Comparison of ENCODE assay signal across 25 mouse cellular contexts in genomic region chr6:113370194-113370929, GRCm38 (mm10). TPM values are rescaled to one million over a fixed set of nuclear protein-coding genes. Genes with fewer than 3 reads are reported as not detected.
DNase-seq lines count a peak whose midpoint lies in the region; ATAC-seq and TF ChIP-seq lines count a peak whose summit lies in the region.
"Had no signal": no experiment of that assay in that cellular context is flagged by ENCODE, and none has a peak within 500 bp of the region (broad histone marks: within the 10 kb centered on the region; RNA-seq: fewer than 3 reads in every experiment).

No protein-coding gene starts in this region.

- no peak overlapping the region for H3K27ac ChIP-seq in heart, embryonic 11.5 days (ENCODE audit: low read depth, low read length)
- H3K27ac ChIP-seq in kidney, postnatal 0 days: peak overlapping the region; percentile 76
- no peak overlapping the region for H3K27ac ChIP-seq in lung, embryonic 16.5 days (ENCODE audit: low read length)
- H3K27ac ChIP-seq: embryonic facial prominence, embryonic 15.5 days; forebrain, embryonic 10.5 days; forebrain, embryonic 15.5 days; heart, embryonic 10.5 days; heart, embryonic 15.5 days had no signal

- no peak overlapping the region for H3K4me3 ChIP-seq in heart, embryonic 11.5 days (ENCODE audit: low read depth, low read length)
- no peak overlapping the region for H3K4me3 ChIP-seq in kidney, postnatal 0 days (replicated peaks; ENCODE audit: low read depth, low read length)
- H3K4me3 ChIP-seq in lung, embryonic 16.5 days (ENCODE audit: low read length): no peak overlapping the region
- H3K4me3 ChIP-seq in lung, adult 2 months (replicated peaks; ENCODE audit: extremely low read depth, low read depth, low read length): no peak overlapping the region
- H3K4me3 ChIP-seq: embryonic facial prominence, embryonic 15.5 days; erythroblast, embryonic 14.5 days; forebrain, embryonic 10.5 days; forebrain, embryonic 15.5 days; heart, embryonic 10.5 days; heart, embryonic 15.5 days had no signal

- TF ChIP-seq POLR2A in lung, adult 2 months (IDR thresholded peaks at IDR 0.05; ENCODE audit: borderline replicate concordance, extremely low read depth, low read depth, low read length): no peak

- no peak overlapping the region for H3K9ac ChIP-seq in heart, embryonic 11.5 days (ENCODE audit: low read depth, low read length)
- no peak overlapping the region for H3K9ac ChIP-seq in kidney, postnatal 0 days (ENCODE audit: low read depth, low read length)
- H3K9ac ChIP-seq in lung, embryonic 16.5 days (ENCODE audit: low read length): no peak overlapping the region
- H3K9ac ChIP-seq: embryonic facial prominence, embryonic 15.5 days; forebrain, embryonic 15.5 days; heart, embryonic 15.5 days had no signal

- H3K9me3 ChIP-seq in heart, embryonic 11.5 days (replicated peaks; ENCODE audit: control insufficient read depth, low read length): no peaks in the 10 kb centered on the region
- no peaks in the 10 kb centered on the region for H3K9me3 ChIP-seq in kidney, postnatal 0 days (replicated peaks; ENCODE audit: low read length)
- no peaks in the 10 kb centered on the region for H3K9me3 ChIP-seq in lung, embryonic 16.5 days (ENCODE audit: control insufficient read depth, low read length)
- H3K9me3 ChIP-seq: embryonic facial prominence, embryonic 15.5 days; forebrain, embryonic 10.5 days; forebrain, embryonic 15.5 days; G1E; heart, embryonic 10.5 days; heart, embryonic 15.5 days had no signal

- H3K27me3 ChIP-seq in heart, embryonic 11.5 days (ENCODE audit: control insufficient read depth, insufficient read depth, low read length): no peaks in the 10 kb centered on the region
- H3K27me3 ChIP-seq in kidney, postnatal 0 days (ENCODE audit: insufficient read depth, low read length): no peaks in the 10 kb centered on the region
- no peaks in the 10 kb centered on the region for H3K27me3 ChIP-seq in lung, embryonic 16.5 days (ENCODE audit: control insufficient read depth, insufficient read depth, low read depth, low read length)
- H3K27me3 ChIP-seq: embryonic facial prominence, embryonic 15.5 days; forebrain, embryonic 15.5 days; heart, embryonic 15.5 days had no signal

- ATAC-seq in heart, embryonic 11.5 days (replicated peaks; ENCODE audit: insufficient number of reproducible peaks, low FRiP score, low TSS enrichment): no peak
- ATAC-seq in kidney, postnatal 0 days (replicated peaks; ENCODE audit: low FRiP score, low read depth): peak; percentile 68
- peak; percentile 51; the same call in 1 of the 2 replicates for ATAC-seq in lung, embryonic 16.5 days (ENCODE audit: low read depth)
- ATAC-seq: CD4-positive, CD25-positive, alpha-beta regulatory T cell, adult 4 months; forebrain, embryonic 15.5 days had no signal

- peak; percentile 80 for DNase-seq in heart, adult 11 months
- peak; percentile 38 for DNase-seq in kidney, postnatal 0 days (ENCODE audit: low spot score)
- no peak for DNase-seq in kidney, adult 9 months
- DNase-seq in lung, adult 2 months: no peak
- no peak for DNase-seq in right cerebral cortex, postnatal 4 days
- DNase-seq: adrenal gland, adult 8-10 months; adrenal gland, postnatal 36 days; B cell, adult 2 months; cerebellum, adult 11 months; cerebellum, adult 8-10 months; cerebellum, postnatal 14 days; embryo, embryonic 11 days; gastrocnemius, postnatal 36 days; heart, adult 18-20 months; heart, postnatal 14 days had no signal

- no peaks in the 10 kb centered on the region for H3K4me1 ChIP-seq in heart, embryonic 11.5 days (ENCODE audit: control insufficient read depth, insufficient read depth, low read length)
- no peaks in the 10 kb centered on the region for H3K4me1 ChIP-seq in kidney, postnatal 0 days (replicated peaks; ENCODE audit: insufficient read depth, low read length)
- H3K4me1 ChIP-seq in lung, embryonic 16.5 days (replicated peaks; ENCODE audit: control insufficient read depth, insufficient read depth, low read length): no peaks in the 10 kb centered on the region
- H3K4me1 ChIP-seq in lung, adult 2 months (ENCODE audit: control insufficient read depth, insufficient read depth, low read length): no peaks in the 10 kb centered on the region
- H3K4me1 ChIP-seq: embryonic facial prominence, embryonic 15.5 days; forebrain, embryonic 10.5 days; forebrain, embryonic 15.5 days; heart, embryonic 10.5 days; heart, embryonic 15.5 days had no signal

- WGBS in heart, embryonic 11.5 days (ENCODE audit: insufficient replicate concordance): 87% methylated on average over 20 of the region's 20 CpGs
- 81% methylated on average over 20 of the region's 20 CpGs for WGBS in kidney, postnatal 0 days
- WGBS in lung, embryonic 16.5 days: 80% methylated on average over 20 of the region's 20 CpGs
- WGBS in lung, adult 2 months: 80% methylated on average over 20 of the region's 20 CpGs

- H3K36me3 ChIP-seq in heart, embryonic 11.5 days (ENCODE audit: control insufficient read depth, insufficient read depth, low read length): peaks cover 18% of the 10 kb centered on the region
- H3K36me3 ChIP-seq in kidney, postnatal 0 days (ENCODE audit: insufficient read depth, low read length): peaks cover 56% of the 10 kb centered on the region
- peaks cover 27% of the 10 kb centered on the region for H3K36me3 ChIP-seq in lung, embryonic 16.5 days (ENCODE audit: control insufficient read depth, insufficient read depth, low read length)

- TF ChIP-seq CTCF in kidney, postnatal 0 days (IDR thresholded peaks at IDR 0.05; ENCODE audit: low read depth): no peak
- no peak for TF ChIP-seq CTCF in lung, adult 2 months (IDR thresholded peaks at IDR 0.05; ENCODE audit: insufficient read depth, low read length)

- H3K4me2 ChIP-seq in heart, embryonic 11.5 days: no peak overlapping the region
- no peak overlapping the region for H3K4me2 ChIP-seq in kidney, postnatal 0 days (ENCODE audit: low read length)
- H3K4me2 ChIP-seq in lung, embryonic 16.5 days (ENCODE audit: low read depth, low read length): no peak overlapping the region
- H3K4me2 ChIP-seq: embryonic facial prominence, embryonic 15.5 days; forebrain, embryonic 15.5 days; heart, embryonic 15.5 days had no signal

RNA-seq across cellular contexts. Expression of gene Tada3, which starts 7.3 kb away (rescaled TPM):
- 43.3 and 44.8 TPM in 2 replicates for polyA plus RNA-seq in heart, embryonic 11.5 days (2014; fragmentation: Nextera tagmentation; extraction: Ambion mirVana)
- 37.9 and 39.9 TPM in 2 replicates for polyA plus RNA-seq in kidney, postnatal 0 days (2015; fragmentation: Nextera tagmentation; extraction: Ambion mirVana)
- polyA plus RNA-seq in lung, embryonic 16.5 days (2015; fragmentation: Nextera tagmentation; extraction: Ambion mirVana): 52.6 and 54.3 TPM in 2 replicates
- 25.7 and 26.9 TPM in 2 replicates for polyA plus RNA-seq in lung, adult 2 months (2012; rRNA removed)

RNA-seq across cellular contexts. Expression of gene Arpc4, which starts 7.6 kb away (rescaled TPM):
- polyA plus RNA-seq in heart, embryonic 11.5 days (2014; fragmentation: Nextera tagmentation; extraction: Ambion mirVana): 166 and 179 TPM in 2 replicates
- 375 and 420 TPM in 2 replicates for polyA plus RNA-seq in kidney, postnatal 0 days (2015; fragmentation: Nextera tagmentation; extraction: Ambion mirVana)
- polyA plus RNA-seq in lung, embryonic 16.5 days (2015; fragmentation: Nextera tagmentation; extraction: Ambion mirVana): 384 and 398 TPM in 2 replicates
- polyA plus RNA-seq in lung, adult 2 months (2012; rRNA removed): 62.3 and 67.0 TPM in 2 replicates

RNA-seq across cellular contexts. Expression of gene Ttll3, which starts 18.7 kb away (rescaled TPM):
- polyA plus RNA-seq in heart, embryonic 11.5 days (2014; fragmentation: Nextera tagmentation; extraction: Ambion mirVana): 1.5 and 2.6 TPM in 2 replicates
- polyA plus RNA-seq in kidney, postnatal 0 days (2015; fragmentation: Nextera tagmentation; extraction: Ambion mirVana): 1.5 and 2.0 TPM in 2 replicates
- polyA plus RNA-seq in lung, embryonic 16.5 days (2015; fragmentation: Nextera tagmentation; extraction: Ambion mirVana): 4.8 and 7.3 TPM in 2 replicates
- 23.1 and 25.5 TPM in 2 replicates for polyA plus RNA-seq in lung, adult 2 months (2012; rRNA removed)

RNA-seq across cellular contexts. Expression of gene Camk1, which starts 26.6 kb away (rescaled TPM):
- polyA plus RNA-seq in heart, embryonic 11.5 days (2014; fragmentation: Nextera tagmentation; extraction: Ambion mirVana): 106 and 109 TPM in 2 replicates
- 90.6 and 99.7 TPM in 2 replicates for polyA plus RNA-seq in kidney, postnatal 0 days (2015; fragmentation: Nextera tagmentation; extraction: Ambion mirVana)
- polyA plus RNA-seq in lung, embryonic 16.5 days (2015; fragmentation: Nextera tagmentation; extraction: Ambion mirVana): 105 and 109 TPM in 2 replicates
- polyA plus RNA-seq in lung, adult 2 months (2012; rRNA removed): 69.2 and 84.4 TPM in 2 replicates

RNA-seq across cellular contexts. Expression of gene Ogg1, which starts 43.6 kb away (rescaled TPM):
- polyA plus RNA-seq in heart, embryonic 11.5 days (2014; fragmentation: Nextera tagmentation; extraction: Ambion mirVana): 10.6 and 11.6 TPM in 2 replicates
- polyA plus RNA-seq in kidney, postnatal 0 days (2015; fragmentation: Nextera tagmentation; extraction: Ambion mirVana): 14.0 TPM in 2 replicates
- 16.1 and 17.6 TPM in 2 replicates for polyA plus RNA-seq in lung, embryonic 16.5 days (2015; fragmentation: Nextera tagmentation; extraction: Ambion mirVana)
- 18.9 and 23.9 TPM in 2 replicates for polyA plus RNA-seq in lung, adult 2 months (2012; rRNA removed)

Comparison
In these comparisons a context has a peak if more than half of its experiments do, and no peak if none do; other contexts are left out.
1. DNase-seq: peak in heart, adult 11 months (single experiment) and kidney, postnatal 0 days (single experiment); none in kidney, adult 9 months (single experiment), lung, adult 2 months (single experiment) and right cerebral cortex, postnatal 4 days (single experiment).